Mouse (Mus musculus) cortical plate, adult 2 months (tissue): ENCODE results near the gene Cnih3.

Experiments used
- CTCF ChIP-seq: fragments of 200-500 bp; IDR thresholded peaks from 2 replicates; pipeline ENCODE4 v1.5.1; 2011; ENCODE audit warnings: mild to moderate bottlenecking, control low read depth, low read length; ENCODE audit not compliant: insufficient read depth; ENCODE audit errors: extremely low read depth
- POLR2A ChIP-seq: fragments of 200-500 bp; IDR thresholded peaks from 2 replicates; pipeline ENCODE4 v1.6.1; 2011; ENCODE audit warnings: mild to moderate bottlenecking, low read length, control low read depth; ENCODE audit not compliant: insufficient read depth; ENCODE audit errors: extremely low read depth

- TF ChIP-seq CTCF (no peak), POLR2A (no peak)
These were observed 80.8 kb downstream of the Cnih3 start for GRCm38 (mm10) chr1:181433263-181433662.
